Mouse (Mus musculus) mesoderm, embryonic 11.5 days (tissue): ENCODE data around the gene Ubash3b.

Source experiments
- DNase-seq: peaks from one replicate; pipeline ENCODE4 v3.0.0-alpha.2; 2012; ENCODE audit warnings: low read depth, low spot score

The Ubash3b gene

DNA sequence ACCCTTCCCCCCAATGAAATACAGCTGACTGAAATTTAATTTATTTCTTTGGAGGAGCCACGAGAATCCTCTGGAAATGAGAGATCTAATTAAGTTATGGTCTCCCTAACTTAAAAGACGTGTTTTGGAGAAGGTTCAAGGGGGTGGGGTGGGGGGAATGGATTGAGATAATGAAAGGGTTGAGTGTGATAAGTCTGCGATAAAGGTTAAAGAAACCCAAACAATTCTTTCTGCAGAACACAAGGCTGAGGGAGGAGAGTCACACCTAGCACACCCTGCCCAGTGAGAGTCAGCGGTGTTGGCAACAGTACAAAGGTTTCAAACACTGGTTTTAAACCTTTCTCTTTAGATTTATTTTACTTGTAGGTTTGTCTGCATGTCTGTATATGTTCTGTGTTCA is 108.0 kb downstream of the Ubash3b start:
- DNase-seq, result no peak

DNA sequence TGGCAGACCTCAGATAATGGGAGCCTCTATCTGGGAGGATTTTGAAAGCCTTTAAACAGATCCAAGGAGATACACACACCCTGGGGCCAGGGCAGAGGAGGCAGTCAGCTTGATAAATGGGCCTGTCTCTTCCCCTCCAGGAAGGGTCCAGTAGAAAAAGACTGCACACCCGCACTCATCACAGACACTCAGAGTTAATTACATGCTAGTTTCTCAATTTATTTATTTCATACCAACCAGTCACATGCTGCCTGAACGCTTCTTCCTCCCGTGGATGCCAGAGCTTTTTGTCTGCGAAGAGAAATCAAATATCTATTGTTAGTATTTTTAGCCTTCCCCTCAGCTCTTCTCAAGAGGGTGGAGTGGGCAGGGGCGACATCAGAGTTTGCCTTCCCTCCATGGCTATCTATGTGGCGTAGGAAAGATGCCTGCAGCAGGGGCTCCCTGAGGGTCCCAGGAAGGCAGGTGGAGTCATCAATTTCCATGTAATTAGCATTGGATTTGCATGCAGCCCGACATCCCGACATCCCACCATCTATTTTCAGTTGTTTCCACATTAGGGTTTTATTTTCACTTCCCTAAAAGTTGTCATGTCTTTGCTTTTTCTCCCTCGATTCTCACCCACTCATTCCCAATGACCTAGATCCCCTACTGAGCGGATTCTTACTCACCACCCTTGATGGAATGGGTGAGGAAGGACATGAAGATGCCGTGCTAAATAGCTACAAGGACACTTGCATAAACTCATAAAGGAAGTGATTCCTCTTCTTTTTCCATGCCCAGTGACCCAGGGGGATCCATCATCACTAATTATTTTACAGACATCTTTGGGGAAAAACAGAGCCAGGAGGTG is 110.2 kb downstream of the Ubash3b start:
- DNase-seq, result no peak

GRCm38 (mm10) chr9:41050331-41051079 is 111.0 kb downstream of the Ubash3b start:
- no peak for DNase-seq

DNA sequence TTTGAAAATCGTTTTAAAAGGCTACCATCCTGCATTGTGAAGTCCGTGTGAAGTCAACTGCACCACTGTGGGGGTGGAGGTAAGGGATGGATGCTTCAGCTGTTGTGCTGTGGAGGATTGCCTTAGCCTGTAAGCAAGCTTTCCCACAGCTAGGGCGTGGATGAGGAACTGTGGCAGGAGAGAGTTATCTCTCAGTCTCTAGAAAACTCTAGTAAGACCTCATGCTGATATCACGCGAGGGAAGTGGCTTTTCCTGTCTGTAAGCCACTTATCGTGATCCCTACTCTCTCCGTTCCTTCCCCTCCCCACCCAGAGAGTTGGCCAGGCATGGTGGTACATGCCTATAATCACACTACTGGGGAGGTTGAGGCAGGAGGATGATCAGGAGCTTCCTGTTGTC is 112.2 kb downstream of the Ubash3b start:
- DNase-seq, result no peak

- DNase-seq, result no peak
These were observed 112.7 kb downstream of the Ubash3b start for GRCm38 (mm10) chr9:41048820-41049219.

- DNase-seq, result no peak
These were observed 113.3 kb downstream of the Ubash3b start for GRCm38 (mm10) chr9:41048216-41048615.

DNA sequence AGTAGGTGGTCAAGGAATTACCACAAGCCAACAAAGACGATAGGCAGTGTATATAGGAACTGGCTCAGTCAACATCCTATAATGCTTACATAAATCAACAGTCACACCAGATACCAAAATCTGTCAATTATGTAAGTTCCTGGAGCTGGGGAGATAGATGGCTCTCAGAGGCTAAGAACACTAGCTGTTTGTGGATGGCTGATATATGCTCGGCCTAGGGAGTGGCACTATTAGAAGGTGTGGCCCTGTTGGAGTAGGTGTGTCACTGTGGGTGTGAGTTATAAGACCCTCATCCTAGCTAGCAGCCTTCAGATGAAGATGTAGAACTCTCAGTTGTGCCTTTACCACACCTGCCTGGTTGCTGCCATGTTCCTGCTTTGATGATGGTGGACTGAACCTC is 113.8 kb downstream of the Ubash3b start:
- no peak for DNase-seq

- DNase-seq, result peak; percentile 86
These were observed 116.9 kb downstream of the Ubash3b start for GRCm38 (mm10) chr9:41044626-41045025.

DNA sequence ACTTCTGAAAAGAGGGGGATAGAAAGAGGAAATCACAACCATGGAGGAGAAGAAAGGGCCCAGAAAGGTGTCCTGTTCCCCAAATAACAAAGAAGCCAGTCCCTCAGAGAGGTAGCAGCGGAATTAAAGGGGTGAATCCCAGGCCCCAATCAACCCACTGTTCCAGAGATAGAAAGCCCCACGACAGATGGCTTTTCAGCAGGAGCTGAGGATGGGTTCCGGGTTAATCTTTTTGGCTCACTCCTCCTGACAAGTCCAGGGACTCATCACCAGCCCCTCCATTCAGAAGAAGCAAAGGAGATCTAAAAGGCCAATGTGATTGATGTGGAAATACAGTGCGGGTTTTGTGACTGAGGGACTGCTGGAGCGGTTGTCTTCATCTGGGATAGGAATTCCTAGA is 117.9 kb downstream of the Ubash3b start:
- DNase-seq, result no peak

- DNase-seq, result no peak
These were observed 120.1 kb downstream of the Ubash3b start for GRCm38 (mm10) chr9:41041404-41041803.

DNA sequence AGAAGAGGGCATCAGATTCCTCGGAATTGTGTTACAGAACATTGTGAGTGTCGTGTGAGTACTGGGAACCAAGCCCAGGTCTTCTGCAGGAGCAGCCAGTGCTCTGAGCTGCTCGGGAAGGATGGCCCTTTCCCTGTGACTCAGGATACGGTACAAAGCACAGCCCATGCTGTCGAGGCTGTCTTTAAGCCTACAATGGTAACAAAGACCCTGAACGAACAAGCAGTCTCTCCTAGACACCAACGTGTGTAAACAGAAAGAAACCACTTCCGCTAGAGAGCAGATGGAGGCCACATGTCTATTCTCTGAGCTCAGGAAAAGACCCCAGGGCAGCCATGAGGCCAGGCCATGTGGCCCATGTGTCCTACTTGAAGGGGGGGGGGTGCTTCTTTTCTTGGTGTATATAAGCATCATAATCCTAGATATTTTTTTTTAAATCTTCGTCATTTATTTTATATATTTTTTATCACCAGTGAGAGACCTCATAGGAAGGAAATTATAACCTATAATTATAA is 123.3 kb downstream of the Ubash3b start:
- DNase-seq, result peak; percentile 30

GRCm38 (mm10) chr9:41031590-41032489 is 129.7 kb downstream of the Ubash3b start:
- DNase-seq, result peak; percentile 37

GRCm38 (mm10) chr9:41029827-41030226 is 131.7 kb downstream of the Ubash3b start:
- no peak for DNase-seq

GRCm38 (mm10) chr9:41028470-41028869 is 133.0 kb downstream of the Ubash3b start:
- peak; percentile 58 for DNase-seq

- DNase-seq, result no peak
These were observed 139.8 kb downstream of the Ubash3b start for GRCm38 (mm10) chr9:41021690-41022089.

DNA sequence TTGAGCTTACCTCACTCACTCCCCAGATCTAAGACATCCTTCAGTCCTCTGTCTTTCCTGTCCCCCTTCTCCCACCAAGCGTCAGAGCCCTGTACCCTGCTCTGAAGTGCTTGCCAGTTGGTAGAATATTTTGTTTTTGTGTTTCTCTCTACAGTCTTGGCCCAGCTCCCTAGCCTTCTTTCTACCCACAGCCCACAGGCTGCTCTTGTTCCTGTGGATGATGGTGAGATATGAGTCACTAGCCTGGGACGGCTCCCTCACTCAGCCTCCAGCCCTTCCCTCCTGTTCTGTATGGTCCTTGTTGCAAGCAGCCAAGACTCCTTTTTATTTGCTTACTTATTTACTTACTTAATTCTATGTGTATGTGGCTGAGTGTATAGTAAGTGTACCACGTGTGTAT is 141.0 kb downstream of the Ubash3b start:
- DNase-seq, result no peak

DNA sequence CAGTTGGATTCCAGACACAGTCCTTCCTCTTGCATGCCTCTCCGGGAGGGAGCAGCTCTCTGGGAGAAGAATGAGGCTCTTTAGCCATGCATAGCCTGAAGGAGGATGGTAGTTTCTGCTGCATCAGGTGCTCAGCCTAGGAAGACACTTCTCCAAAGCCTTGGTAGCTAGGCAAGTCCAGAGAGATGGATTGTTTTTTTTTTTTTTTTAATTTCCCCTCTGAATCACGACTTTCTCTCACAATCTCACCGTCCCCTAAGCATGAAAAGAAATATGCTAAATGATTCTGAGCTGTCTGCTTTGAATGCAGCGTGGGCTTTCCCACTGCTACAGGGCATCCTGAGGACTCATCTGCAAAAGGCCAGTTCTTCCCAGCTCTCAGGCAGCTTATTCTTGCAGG is 147.0 kb downstream of the Ubash3b start:
- no peak for DNase-seq

DNA sequence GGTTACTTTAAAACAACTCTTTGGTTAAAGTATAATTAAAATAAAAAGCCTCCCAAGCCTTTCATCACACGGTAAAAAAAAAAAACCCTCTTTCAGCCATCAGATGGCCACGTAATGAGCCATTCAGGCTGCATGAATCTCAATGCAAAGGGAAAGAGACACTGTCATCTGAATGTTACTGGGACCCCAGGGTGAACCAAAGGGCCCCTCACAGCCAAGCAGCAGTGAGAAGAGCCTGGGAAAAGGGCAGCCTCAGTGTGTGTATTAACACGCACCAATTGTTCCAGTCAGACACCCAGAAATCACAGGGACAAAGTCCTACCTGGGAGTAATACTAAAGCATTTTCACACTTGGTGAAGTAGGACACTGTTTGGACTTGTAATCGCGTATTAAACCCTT is 149.0 kb downstream of the Ubash3b start:
- DNase-seq, result no peak

DNA sequence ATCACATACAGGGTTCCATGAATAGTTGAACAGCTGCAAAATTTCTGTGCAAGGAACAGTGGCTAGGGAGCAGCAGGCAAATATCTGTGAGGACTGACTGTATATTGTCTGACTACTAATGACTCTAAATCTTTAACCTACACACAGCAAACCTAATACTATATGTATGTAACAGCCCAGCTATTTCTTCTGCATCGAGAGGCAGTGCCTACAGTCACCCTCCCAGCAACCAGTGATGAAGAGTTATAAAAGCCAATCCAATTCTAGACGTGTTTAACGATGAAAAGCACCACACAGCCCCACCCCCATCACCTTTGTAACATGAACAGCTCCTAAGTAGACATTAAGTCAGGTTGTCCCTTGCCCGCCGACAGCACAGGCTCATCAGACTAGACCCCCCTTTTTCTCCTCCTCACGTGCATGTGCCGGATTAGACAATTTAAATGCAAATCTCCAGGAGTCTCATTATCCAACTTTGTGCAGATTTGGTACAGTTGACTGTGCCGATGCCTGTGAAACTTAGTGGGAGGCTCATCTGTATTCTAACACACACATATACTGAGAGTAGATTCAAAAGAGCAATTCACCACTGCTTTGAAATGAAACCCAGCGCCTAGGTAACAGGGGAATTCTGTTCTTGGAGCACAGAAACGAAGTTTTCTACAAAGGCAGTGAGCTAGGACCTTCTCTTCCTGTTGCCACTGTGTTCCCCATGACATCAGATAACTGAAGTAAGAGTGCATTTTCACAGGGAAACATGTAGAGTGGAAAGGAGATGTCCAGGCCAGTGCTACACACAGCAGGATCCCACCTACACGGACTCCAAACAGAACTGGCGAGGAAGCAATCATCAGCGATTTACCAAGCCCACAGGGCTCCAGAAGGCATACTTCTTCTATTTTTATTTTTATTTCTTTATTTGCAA is 149.7 kb downstream of the Ubash3b start:
- peak; percentile 64 for DNase-seq

DNA sequence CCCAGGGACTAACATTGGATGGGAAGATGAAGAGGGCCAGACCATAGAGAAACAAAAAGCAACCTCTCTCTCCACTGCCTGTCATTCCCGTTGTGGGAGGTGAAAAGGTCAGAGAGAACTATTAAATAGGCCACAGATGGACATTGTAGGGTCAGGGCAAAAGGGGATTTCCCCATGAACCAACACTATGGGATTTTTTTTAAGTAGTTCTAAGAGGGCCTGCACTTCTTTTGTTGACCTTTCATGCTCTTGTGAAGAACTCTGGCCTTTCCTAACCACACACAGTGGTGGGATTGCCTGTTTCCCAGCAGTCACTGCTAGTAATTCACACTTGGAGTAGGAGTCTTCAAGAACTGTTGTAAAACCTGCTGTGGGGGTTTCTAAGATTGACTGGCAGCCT is 153.7 kb downstream of the Ubash3b start:
- peak; percentile 27 for DNase-seq

DNA sequence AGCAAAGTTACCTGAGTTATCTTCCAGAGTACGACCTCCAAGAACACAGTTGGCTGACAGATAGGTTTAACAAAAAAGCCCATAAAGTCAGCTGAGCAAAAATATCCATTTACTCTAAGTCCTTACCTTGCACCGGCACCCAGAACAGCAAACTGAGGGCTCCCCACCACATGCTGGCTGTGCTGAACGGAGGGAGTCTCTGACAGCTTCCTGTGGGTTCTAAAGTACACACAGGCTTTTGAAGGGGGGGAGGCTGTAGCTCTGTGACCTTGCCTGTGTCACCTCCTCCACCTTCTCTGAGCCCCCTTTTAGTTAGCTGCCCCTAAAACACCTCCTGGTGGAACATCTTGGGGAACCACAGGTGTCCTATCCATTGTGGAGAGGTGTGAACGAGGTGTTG is 157.1 kb downstream of the Ubash3b start, which contains the start of gene Crtam:
Gene Crtam, minus strand, starts transcription at position 214 of the 400 bp plus-strand sequence.
- no peak for DNase-seq
